12 mouse cellular contexts compared by ENCODE assay signal in the genomic region with DNA sequence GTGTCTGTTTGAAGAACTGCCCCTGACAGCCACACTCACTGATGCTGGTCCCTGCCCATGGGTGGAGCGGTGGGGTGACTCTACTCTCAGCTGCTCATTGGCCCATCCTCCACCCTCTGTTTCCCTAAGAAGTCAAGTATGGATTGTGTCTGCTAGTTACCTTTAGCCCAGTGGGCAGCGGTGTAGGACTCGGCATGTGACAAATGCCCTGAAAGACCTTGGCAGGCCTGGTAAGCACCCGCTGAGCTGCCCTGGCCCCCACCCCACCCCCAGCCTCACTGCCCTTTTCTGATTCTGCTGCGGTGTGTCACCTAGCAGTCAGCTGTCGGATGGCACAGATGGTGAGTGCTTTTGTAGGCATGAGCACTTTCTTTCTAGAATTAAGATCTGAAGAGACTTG. TPM values are rescaled to one million over a fixed set of nuclear protein-coding genes. Genes with fewer than 3 reads are reported as not detected.
A peak's percentile ranks its signal among the peaks of the same experiment; 100 is the strongest.
DNase-seq lines count a peak whose midpoint lies in the region; ATAC-seq lines count a peak whose summit lies in the region.
"Had no signal": no experiment of that assay in that cellular context is flagged by ENCODE, and none has a peak within 500 bp of the region (broad histone marks: within the 10 kb centered on the region; RNA-seq: fewer than 3 reads in every experiment).

No protein-coding gene starts in this region.

- H3K27ac ChIP-seq in heart, embryonic 14.5 days (replicated peaks in 1 of 2; ENCODE audit: control insufficient read depth in 1 of 2, insufficient read depth in 1 of 2, low read depth in 2 of 2, low read length in 2 of 2): peak overlapping the region in 1 of 2 experiments; percentile 30; a peak in 1 of 4 replicates
- H3K27ac ChIP-seq in hindbrain, embryonic 16.5 days (ENCODE audit: low read depth, low read length): no peak overlapping the region
- H3K27ac ChIP-seq: limb, embryonic 15.5 days; midbrain, embryonic 13.5 days had no signal

- DNase-seq in adrenal gland, adult 8-10 months: peak; percentile 63
- DNase-seq in kidney, postnatal 4 days: peak; percentile 38 to 53
- no peak for DNase-seq in spleen, adult 12 weeks (ENCODE audit: low spot score)
- DNase-seq in thymus, postnatal 14 days: no peak
- DNase-seq: B cell, adult 2 months; cerebellum, adult 2 months had no signal

- peak overlapping the region; percentile 46 for H3K4me2 ChIP-seq in heart, embryonic 14.5 days (ENCODE audit: low read length)
- H3K4me2 ChIP-seq in hindbrain, embryonic 16.5 days (ENCODE audit: low read length): no peak overlapping the region
- H3K4me2 ChIP-seq: limb, embryonic 15.5 days; midbrain, embryonic 13.5 days had no signal

- peaks cover 52% of the 10 kb centered on the region for H3K36me3 ChIP-seq in erythroblast, embryonic 14.5 days (ENCODE audit: control insufficient read depth)
- H3K36me3 ChIP-seq in heart, embryonic 14.5 days (ENCODE audit: control insufficient read depth, insufficient read depth, low read length): peaks cover 14% of the 10 kb centered on the region; the same call in 1 of the 2 replicates
- no peaks in the 10 kb centered on the region for H3K36me3 ChIP-seq in hindbrain, embryonic 16.5 days (ENCODE audit: control insufficient read depth, insufficient read depth, low read length)
- H3K36me3 ChIP-seq: limb, embryonic 15.5 days; midbrain, embryonic 13.5 days had no signal

- H3K27me3 ChIP-seq in erythroblast, embryonic 14.5 days (ENCODE audit: control insufficient read depth): no peaks in the 10 kb centered on the region
- no peaks in the 10 kb centered on the region for H3K27me3 ChIP-seq in heart, embryonic 14.5 days (ENCODE audit: control insufficient read depth, insufficient read depth, low read length)
- no peaks in the 10 kb centered on the region; the same call in 1 of the 2 replicates for H3K27me3 ChIP-seq in hindbrain, embryonic 16.5 days (replicated peaks; ENCODE audit: control insufficient read depth, insufficient read depth, low read length)
- H3K27me3 ChIP-seq: limb, embryonic 15.5 days had no signal

- peak overlapping the region; percentile 9 for H3K4me3 ChIP-seq in erythroblast, embryonic 14.5 days (replicated peaks)
- peak overlapping the region in 1 of 2 experiments; percentile 18; a peak in 3 of 4 replicates for H3K4me3 ChIP-seq in heart, embryonic 14.5 days (ENCODE audit: control insufficient read depth in 1 of 2, insufficient read depth in 1 of 2, low read depth in 1 of 2, low read length in 2 of 2)
- no peak overlapping the region for H3K4me3 ChIP-seq in hindbrain, embryonic 16.5 days (ENCODE audit: low read length)
- H3K4me3 ChIP-seq: limb, embryonic 15.5 days; midbrain, embryonic 13.5 days had no signal

- no peak for ATAC-seq in erythroblast, adult 5-6 weeks (replicated peaks; ENCODE audit: low FRiP score, poor library complexity, severe bottlenecking)
- ATAC-seq in heart, embryonic 14.5 days (ENCODE audit: insufficient number of reproducible peaks, insufficient read depth, low FRiP score, low read depth): peak; percentile 64; the same call in 1 of the 2 replicates
- ATAC-seq in hindbrain, embryonic 16.5 days: no peak
- ATAC-seq: midbrain, embryonic 13.5 days had no signal

- H3K4me1 ChIP-seq in erythroblast, embryonic 14.5 days (ENCODE audit: control insufficient read depth): peaks cover 58% of the 10 kb centered on the region
- peaks cover 8 to 24% of the 10 kb centered on the region in 2 experiments for H3K4me1 ChIP-seq in heart, embryonic 14.5 days (ENCODE audit: control insufficient read depth in 2 of 2, insufficient read depth in 2 of 2, low read length in 2 of 2)
- H3K4me1 ChIP-seq in hindbrain, embryonic 16.5 days (ENCODE audit: control insufficient read depth, insufficient read depth, low read depth, low read length): peaks cover 3% of the 10 kb centered on the region; the same call in 1 of the 2 replicates

- no peaks in the 10 kb centered on the region for H3K9me3 ChIP-seq in erythroblast, embryonic 14.5 days (ENCODE audit: control insufficient read depth, low read length)
- no peaks in the 10 kb centered on the region for H3K9me3 ChIP-seq in heart, embryonic 14.5 days (ENCODE audit: control insufficient read depth, low read length)
- no peaks in the 10 kb centered on the region for H3K9me3 ChIP-seq in hindbrain, embryonic 16.5 days (ENCODE audit: control insufficient read depth, low read length)
- H3K9me3 ChIP-seq: limb, embryonic 15.5 days; midbrain, embryonic 13.5 days had no signal

- H3K9ac ChIP-seq in heart, embryonic 14.5 days (ENCODE audit: low read length): peak overlapping the region; percentile 41; the same call in 1 of the 2 replicates
- no peak overlapping the region for H3K9ac ChIP-seq in hindbrain, embryonic 16.5 days (ENCODE audit: low read depth, low read length)
- H3K9ac ChIP-seq: limb, embryonic 15.5 days; midbrain, embryonic 13.5 days had no signal

- WGBS in heart, embryonic 14.5 days: 59% methylated on average over 6 of the region's 6 CpGs
- 71% methylated on average over 6 of the region's 6 CpGs for WGBS in hindbrain, embryonic 16.5 days

RNA-seq across cellular contexts. Expression of a gene that starts 20.0 kb away (rescaled TPM):
- polyA plus RNA-seq in erythroblast, embryonic 14.5 days (2012): 2.0 and 2.8 TPM in 2 replicates
- total RNA-seq in erythroblast, adult 5-6 weeks (2015; ENCODE audit: low replicate concordance): 393 and 430 TPM in 2 replicates
- 573 and 623 TPM in 2 replicates for total RNA-seq in erythroblast, adult 5-6 weeks (2017; ENCODE audit: low replicate concordance)
- 100 to 1,000 TPM; 168 to 361 (median 321) TPM for total RNA-seq in adrenal gland, adult 8-10 months (2022)
- polyA plus RNA-seq in heart, embryonic 14.5 days (2014; fragmentation: Nextera tagmentation; extraction: Ambion mirVana): 44.1 and 51.1 TPM in 2 replicates
- 19.5 and 22.1 TPM in 2 replicates for polyA plus RNA-seq in hindbrain, embryonic 16.5 days (2015; fragmentation: Nextera tagmentation; extraction: Ambion mirVana)

Comparison
In these comparisons a context has a peak if more than half of its experiments do, and no peak if none do; other contexts are left out.
1. DNase-seq: peak in adrenal gland, adult 8-10 months (single experiment) and kidney, postnatal 4 days (2 of 2); none in spleen, adult 12 weeks (single experiment) and thymus, postnatal 14 days (single experiment).